Mouse (Mus musculus): Measurements from ENCODE around the gene Sln.

DNA sequence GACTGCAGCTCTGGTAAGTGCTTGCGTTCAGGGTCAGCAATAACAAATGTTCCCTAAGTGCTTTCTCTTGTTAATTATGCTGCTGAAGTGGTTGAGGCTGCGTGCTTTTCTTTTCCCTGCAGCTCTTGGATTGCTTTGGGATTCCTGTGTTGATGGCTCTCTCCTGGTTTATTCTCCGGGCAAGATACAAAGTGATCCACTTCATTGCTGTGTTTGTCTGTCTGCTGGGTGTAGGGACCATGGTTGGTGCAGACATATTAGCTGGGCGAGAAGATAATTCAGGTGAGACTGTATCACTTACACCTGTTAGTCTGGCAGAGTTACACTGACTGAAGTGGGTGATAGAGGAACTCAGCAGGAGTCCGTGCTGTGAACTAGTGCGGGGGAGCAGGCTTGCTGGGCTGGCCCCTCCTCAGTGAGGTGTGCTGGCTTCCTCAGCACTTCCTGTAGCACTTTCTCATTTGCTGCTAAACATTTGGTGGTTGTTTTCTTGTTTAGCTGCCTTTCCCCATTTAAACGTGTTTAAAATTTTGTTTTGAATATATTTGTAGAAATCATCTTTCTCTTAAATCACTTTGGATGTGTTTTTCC lies 43.4 kb upstream of the Sln start:
- TF ChIP-seq POLR2A (IDR thresholded peaks at IDR 0.05; ENCODE audit: insufficient read depth, low read depth, low read length) (no peak), CTCF (IDR thresholded peaks at IDR 0.05) (no peak)

All from heart, adult 2 months (tissue).